Mouse (Mus musculus) sigmoid colon, adult 10 weeks (tissue): ENCODE results near the gene Slco2b1. TPM values are rescaled to one million over a fixed set of nuclear protein-coding genes. Genes with fewer than 3 reads are reported as not detected.

Experiments
- polyA plus RNA-seq: library from polyadenylated mRNA; stranded (reverse); fragments of 350-450 nt; fragmentation: Illumina TruSeq; extraction: RNeasy Lipid Tissue Mini Kit (QIAGEN cat#74804); gene quantifications from one replicate; pipeline ENCODE4 v1.2.3, GENCODE M21; 2014; ENCODE audit warnings: low read depth, low replicate concordance

The Slco2b1 gene
- 8.0 TPM for polyA plus RNA-seq

DNA sequence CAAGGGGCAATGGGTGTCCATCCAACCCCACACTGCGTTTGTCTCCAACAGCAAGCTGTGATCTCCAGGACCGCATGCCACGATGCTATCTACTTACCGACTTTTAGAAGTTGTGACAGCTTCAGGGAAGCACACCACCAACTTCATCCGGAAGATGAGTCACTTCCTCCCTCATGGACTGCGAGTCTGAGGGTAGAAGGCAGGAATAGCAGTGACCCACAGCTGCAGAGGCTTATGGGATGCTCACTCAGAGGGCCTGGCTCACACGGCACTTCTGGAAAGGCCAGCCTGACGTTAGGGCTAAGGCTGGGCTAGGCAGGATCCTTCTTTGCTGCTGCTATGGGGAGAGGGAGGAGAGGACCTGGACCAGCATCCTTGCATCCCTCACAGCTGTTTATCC is at the start of gene Slco2b1:
TSS of gene Slco2b1 (minus strand) at position 175 of the 400 bp plus-strand sequence.

DNA sequence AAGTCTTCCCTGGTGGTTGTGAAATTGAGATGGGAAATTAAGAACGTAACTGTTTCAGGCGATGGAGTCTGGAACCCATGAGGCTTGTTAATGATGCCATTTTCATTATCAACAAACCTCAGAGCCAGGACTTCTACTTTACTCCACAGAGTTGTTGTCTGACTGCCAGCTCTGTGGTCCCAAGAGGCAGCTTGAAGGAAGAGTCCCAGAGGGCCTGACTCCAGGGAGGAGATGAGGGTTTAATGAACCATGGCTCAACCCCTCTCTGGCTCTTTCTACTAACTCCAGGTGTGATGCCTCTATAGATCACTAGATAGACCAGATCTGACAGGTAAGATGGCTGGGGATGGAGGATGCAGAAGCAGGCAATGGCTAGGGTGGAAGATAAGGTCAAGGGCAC is 18.8 kb upstream of the Slco2b1 start, which contains the start of gene Olfr520:
TSS of gene Olfr520 (plus strand) at position 301 of the 400 bp plus-strand sequence.

DNA sequence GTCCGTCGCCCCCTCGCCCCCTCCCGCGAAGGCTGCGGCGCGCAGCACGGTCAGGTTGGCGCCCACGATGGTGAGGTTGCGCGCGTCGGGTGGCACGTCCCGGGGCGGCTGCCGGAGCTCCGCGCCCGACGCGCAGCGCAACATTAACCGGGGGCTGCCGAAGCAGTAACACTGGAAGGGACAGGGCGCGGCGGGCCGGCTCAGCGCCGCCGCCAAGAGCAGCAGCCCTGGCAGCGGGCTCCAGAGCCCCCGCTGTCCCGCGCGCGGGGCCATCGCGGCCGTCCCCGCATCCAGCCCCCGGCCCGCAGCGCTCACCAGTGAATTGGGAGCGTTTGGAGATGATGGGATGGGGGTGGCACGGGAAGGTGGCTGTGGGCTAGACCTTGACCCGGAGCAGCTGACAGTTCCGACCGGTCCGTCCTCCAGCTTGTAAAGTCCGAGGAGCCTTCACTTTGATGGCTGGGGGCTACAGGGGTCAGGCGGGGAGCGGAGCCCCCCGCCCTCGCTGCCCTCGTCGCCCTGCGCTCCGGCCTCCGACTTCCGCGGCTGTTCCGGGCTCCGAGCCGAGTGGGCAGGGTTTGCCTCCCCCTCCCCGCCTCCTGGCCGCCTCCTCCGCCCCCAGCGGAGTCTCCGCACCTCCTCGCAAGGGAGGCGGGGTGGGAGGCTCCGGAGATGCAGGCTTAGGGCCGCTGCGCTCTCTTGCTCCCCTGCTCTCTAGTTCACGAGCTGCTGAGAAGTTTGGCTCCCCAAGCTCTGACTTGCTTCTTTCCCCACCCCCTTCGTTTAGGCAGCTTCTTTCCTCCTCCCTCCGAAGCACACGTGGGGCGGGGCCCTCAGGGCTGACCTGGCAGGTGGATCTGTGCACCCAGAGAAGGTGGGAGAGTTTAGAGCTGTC is 84.5 kb downstream of the Slco2b1 start, which contains the start of gene Tpbgl:
TSS of gene Tpbgl (minus strand) at position 728 of the 895 bp plus-strand sequence.

Other genes starting within 250 kb of the Slco2b1 start
- gene Klhl35, start 245.3 kb downstream of the Slco2b1 start, polyA plus RNA-seq: not detected
- 931 TPM for gene Rps3, start 227.6 kb downstream of the Slco2b1 start, polyA plus RNA-seq
- 17.6 TPM for gene Arrb1, start 175.9 kb downstream of the Slco2b1 start, polyA plus RNA-seq
- 0.95 TPM for gene Tpbgl, start 84.2 kb downstream of the Slco2b1 start, polyA plus RNA-seq
- not detected for gene Olfr520, start 18.9 kb upstream of the Slco2b1 start, polyA plus RNA-seq
- not detected for gene Olfr521, start 52.2 kb upstream of the Slco2b1 start, polyA plus RNA-seq
- gene Neu3, start 117.1 kb upstream of the Slco2b1 start, polyA plus RNA-seq: 9.2 TPM
- gene Xrra1, start 147.8 kb upstream of the Slco2b1 start, polyA plus RNA-seq: not detected
- 171 TPM for gene Spcs2, start 152.1 kb upstream of the Slco2b1 start, polyA plus RNA-seq